In genomic region chr9:77910270-77911240, GRCm38 (mm10) we compare ENCODE assay signal across 8 mouse cellular contexts. TPM values are rescaled to one million over a fixed set of nuclear protein-coding genes. Genes with fewer than 3 reads are reported as not detected.
DNase-seq lines count a peak whose midpoint lies in the region; ATAC-seq and TF ChIP-seq lines count a peak whose summit lies in the region.

No protein-coding gene starts in this region.

- peak; percentile 48; the same call in 1 of the 2 replicates for TF ChIP-seq POLR2A in thymus, adult 2 months (IDR thresholded peaks at IDR 0.05; ENCODE audit: control insufficient read depth, extremely low read depth, insufficient read depth, low read length, poor library complexity)

- peak overlapping the region; percentile 76 for H3K4me2 ChIP-seq in hindbrain, embryonic 11.5 days (replicated peaks; ENCODE audit: low read depth, low read length)
- peak overlapping the region; percentile 70 for H3K4me2 ChIP-seq in lung, embryonic 16.5 days (ENCODE audit: low read depth, low read length)

- peak; percentile 53; the same call in 1 of the 2 replicates for TF ChIP-seq CTCF in thymus, adult 2 months (IDR thresholded peaks at IDR 0.05; ENCODE audit: borderline replicate concordance, control insufficient read depth, extremely low read depth, insufficient read depth, low read length, poor library complexity)

- peak overlapping the region; percentile 92 for H3K27ac ChIP-seq in hindbrain, embryonic 11.5 days (ENCODE audit: low read depth, low read length)
- H3K27ac ChIP-seq in lung, embryonic 16.5 days (ENCODE audit: low read length): peak overlapping the region; percentile 98
- peak overlapping the region; percentile 82 for H3K27ac ChIP-seq in thymus, adult 2 months (ENCODE audit: control insufficient read depth, insufficient read depth, low read length)

- H3K9ac ChIP-seq in hindbrain, embryonic 11.5 days (ENCODE audit: low read depth, low read length): peak overlapping the region; percentile 76
- peak overlapping the region; percentile 83 for H3K9ac ChIP-seq in lung, embryonic 16.5 days (ENCODE audit: low read length)

- H3K36me3 ChIP-seq in hindbrain, embryonic 11.5 days (ENCODE audit: control insufficient read depth, insufficient read depth, low read length): no peaks in the 10 kb centered on the region
- no peaks in the 10 kb centered on the region for H3K36me3 ChIP-seq in lung, embryonic 16.5 days (ENCODE audit: control insufficient read depth, insufficient read depth, low read length)
- no peaks in the 10 kb centered on the region for H3K36me3 ChIP-seq in thymus, adult 2 months (ENCODE audit: control insufficient read depth, insufficient read depth, low read length)

- under 1% methylated on average over 53 of the region's 68 CpGs for WGBS in hindbrain, embryonic 11.5 days
- under 1% methylated on average over 60 of the region's 68 CpGs for WGBS in lung, embryonic 16.5 days
- WGBS in thymus, adult 2 months: under 1% methylated on average over 68 of the region's 68 CpGs

- H3K27me3 ChIP-seq in hindbrain, embryonic 11.5 days (ENCODE audit: control insufficient read depth, insufficient read depth, low read length): no peaks in the 10 kb centered on the region
- H3K27me3 ChIP-seq in lung, embryonic 16.5 days (ENCODE audit: control insufficient read depth, insufficient read depth, low read depth, low read length): no peaks in the 10 kb centered on the region
- H3K27me3 ChIP-seq in thymus, adult 2 months (ENCODE audit: control insufficient read depth, insufficient read depth, low read length): no peaks in the 10 kb centered on the region

- H3K9me3 ChIP-seq in hindbrain, embryonic 11.5 days (ENCODE audit: control insufficient read depth, low read length): no peaks in the 10 kb centered on the region
- H3K9me3 ChIP-seq in lung, embryonic 16.5 days (ENCODE audit: control insufficient read depth, low read length): no peaks in the 10 kb centered on the region

- H3K4me1 ChIP-seq in hindbrain, embryonic 11.5 days (replicated peaks; ENCODE audit: control insufficient read depth, insufficient read depth, low read length): no peaks in the 10 kb centered on the region; the same call in 1 of the 2 replicates
- H3K4me1 ChIP-seq in lung, embryonic 16.5 days (replicated peaks; ENCODE audit: control insufficient read depth, insufficient read depth, low read length): peaks cover 9% of the 10 kb centered on the region
- peaks cover 6% of the 10 kb centered on the region for H3K4me1 ChIP-seq in thymus, adult 2 months (replicated peaks; ENCODE audit: control insufficient read depth, insufficient read depth, low read length)

- peak; percentile 88 for DNase-seq in NIH3T3 (ENCODE audit: low read depth)
- peak; percentile 92 for DNase-seq in cerebellum, adult 9-11 months
- DNase-seq in frontal cortex, adult 2 months (ENCODE audit: extremely low spot score in 1 of 2, low spot score in 1 of 2): peak; percentile 72 to 85
- DNase-seq in hindbrain, embryonic 11.5 days (ENCODE audit: low spot score): peak; percentile 90
- DNase-seq in layer of hippocampus, adult 9-11 months: peak; percentile 94
- peak; percentile 92 for DNase-seq in ovary, adult 18-20 months (ENCODE audit: low spot score)
- DNase-seq in thymus, adult 2 months: peak; percentile 92

- ATAC-seq in hindbrain, embryonic 11.5 days (ENCODE audit: low FRiP score): peak; percentile 98
- ATAC-seq in lung, embryonic 16.5 days (ENCODE audit: low read depth): peak; percentile 100

- peak overlapping the region; percentile 60 for H3K4me3 ChIP-seq in hindbrain, embryonic 11.5 days (ENCODE audit: low read depth, low read length)
- H3K4me3 ChIP-seq in lung, embryonic 16.5 days (ENCODE audit: low read length): peak overlapping the region; percentile 74
- peak overlapping the region; percentile 66 for H3K4me3 ChIP-seq in thymus, adult 2 months (ENCODE audit: control insufficient read depth, insufficient read depth, low read length)

RNA-seq across cellular contexts. Expression of gene Elovl5, which starts 6.6 kb away (rescaled TPM):
- polyA plus RNA-seq in frontal cortex, adult 2 months (2012; rRNA removed): 97.3 and 105 TPM in 2 replicates
- polyA plus RNA-seq in hindbrain, embryonic 11.5 days (2014; fragmentation: Nextera tagmentation; extraction: Ambion mirVana): 85.1 and 91.5 TPM in 2 replicates
- 94.6 and 96.3 TPM in 2 replicates for polyA plus RNA-seq in lung, embryonic 16.5 days (2015; fragmentation: Nextera tagmentation; extraction: Ambion mirVana)
- polyA plus RNA-seq in thymus, adult 2 months (2012; rRNA removed): 74.0 and 79.6 TPM in 2 replicates

Comparison
In these comparisons a context has a peak if more than half of its experiments do, and no peak if none do; other contexts are left out.
1. Peak in every context shown above with its lines: DNase-seq, ATAC-seq, H3K4me3 ChIP-seq and H3K27ac ChIP-seq.